Mouse (Mus musculus) heart, embryonic 14.5 days (tissue): Measurements from ENCODE around the gene Sirpa. TPM values are rescaled to one million over a fixed set of nuclear protein-coding genes. Genes with fewer than 3 reads are reported as not detected.

ENCODE experiments used
- ATAC-seq: fragments of 200-750 bp; cut with Nextera tagmentation; 2 replicates; pipeline ENCODE4 v1.8.0; 2017; ENCODE audit warnings: low read depth, moderate TSS enrichment; ENCODE audit not compliant: insufficient number of reproducible peaks, insufficient read depth, low FRiP score
- H3K27ac ChIP-seq, 2 experiments: fragments of 200-500 bp in 1 of 2; fragments of 300-500 bp in 1 of 2; sonication (generic) in 1 of 2; replicated peaks in 1 of 2; 2 replicates each; pipeline ENCODE4 v1.5.1; 2012 to 2014; ENCODE audit warnings: low read depth in 2 of 2, low read length in 2 of 2, control low read depth in 1 of 2, mild to moderate bottlenecking in 1 of 2, mixed read lengths in 1 of 2; ENCODE audit not compliant: control insufficient read depth in 1 of 2, insufficient read depth in 1 of 2
- H3K27me3 ChIP-seq: fragments of 300-500 bp; sonication (generic); 2 replicates; pipeline ENCODE4 v1.6.1; 2014; ENCODE audit warnings: mild to moderate bottlenecking, low read length, control low read depth; ENCODE audit not compliant: control insufficient read depth, insufficient read depth
- H3K36me3 ChIP-seq: fragments of 300-500 bp; sonication (generic); 2 replicates; pipeline ENCODE4 v1.6.1; 2014; ENCODE audit warnings: mild to moderate bottlenecking, control low read depth, low read length, mixed read lengths; ENCODE audit not compliant: control insufficient read depth, insufficient read depth
- H3K4me1 ChIP-seq, 2 experiments: fragments of 200-500 bp in 1 of 2; fragments of 300-500 bp in 1 of 2; sonication (generic) in 1 of 2; 2 replicates each; pipeline ENCODE4 v1.6.1; 2012 to 2014; ENCODE audit warnings: low read length in 2 of 2, control low read depth in 1 of 2, mixed read lengths in 1 of 2; ENCODE audit not compliant: control insufficient read depth in 2 of 2, insufficient read depth in 2 of 2
- H3K4me2 ChIP-seq: fragments of 300-500 bp; sonication (generic); 2 replicates; pipeline ENCODE4 v1.6.1; 2014; ENCODE audit warnings: mild to moderate bottlenecking, low read length
- H3K4me3 ChIP-seq, 2 experiments: fragments of 200-500 bp in 1 of 2; fragments of 300-500 bp in 1 of 2; sonication (generic) in 1 of 2; 2 replicates each; pipeline ENCODE4 v1.5.1; 2012 to 2014; ENCODE audit warnings: low read length in 2 of 2, mild to moderate bottlenecking in 2 of 2, control low read depth in 1 of 2, low read depth in 1 of 2, moderate library complexity in 1 of 2; ENCODE audit not compliant: control insufficient read depth in 1 of 2, insufficient read depth in 1 of 2
- H3K9ac ChIP-seq: fragments of 300-500 bp; sonication (generic); 2 replicates; pipeline ENCODE4 v1.6.1; 2014; ENCODE audit warnings: mild to moderate bottlenecking, low read length
- H3K9me3 ChIP-seq: fragments of 300-500 bp; sonication (generic); 2 replicates; pipeline ENCODE4 v1.6.1; 2016; ENCODE audit warnings: low read length, control low read depth; ENCODE audit not compliant: control insufficient read depth
- WGBS: fragments of 180-500 bp; shearing (Covaris S2); extraction: QIAGEN DNeasy Blood & Tissue Kit; methylation state at CpG from one replicate; pipeline ENCODE4 v1.1.7; 2014; 5-methylcytosine and 5-hydroxymethylcytosine counted together
- polyA plus RNA-seq: library from polyadenylated mRNA; unstranded; fragments of >200 nt; fragmentation: Nextera tagmentation; extraction: Ambion mirVana; gene quantifications from 2 replicates; pipeline ENCODE4 v1.2.1, GENCODE M21; 2014

The Sirpa gene
- polyA plus RNA-seq, 1 experiment from 2014 or later, result 19.8 TPM

DNA sequence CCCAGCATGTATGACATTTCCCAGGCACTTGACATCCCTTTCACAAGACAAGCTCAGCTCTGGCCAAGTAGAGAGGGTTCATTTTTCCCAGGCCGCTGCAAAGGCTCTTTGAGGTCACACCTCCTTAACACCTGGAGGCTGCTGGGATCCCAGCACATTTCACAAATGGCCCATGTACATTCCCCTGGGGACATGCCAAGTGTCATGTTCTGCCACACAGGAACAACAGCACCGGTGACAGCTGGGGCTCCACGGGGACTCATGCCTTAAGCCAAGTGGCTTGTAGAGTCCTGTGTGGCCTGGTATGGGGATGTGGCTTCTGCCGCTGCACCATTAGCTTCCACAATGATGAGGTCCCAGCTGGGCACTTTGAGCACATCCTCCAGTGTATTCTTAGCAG is 60.0 kb downstream of the Sirpa start:
- H3K36me3 ChIP-seq, result no peaks in the 10 kb centered on the region
- H3K27me3 ChIP-seq, result no peaks in the 10 kb centered on the region
- H3K4me2 ChIP-seq, result no peak overlapping the region
- H3K9me3 ChIP-seq, result no peaks in the 10 kb centered on the region
- H3K9ac ChIP-seq, result no peak overlapping the region
- H3K4me3 ChIP-seq, result no peak overlapping the region
- H3K4me1 ChIP-seq, result peaks cover 0 to 5% of the 10 kb centered on the region in 2 experiments; a peak in 2 of 4 replicates
- ATAC-seq, result no peak
- 37% methylated on average over 4 of the region's 4 CpGs for WGBS
- no peak overlapping the region for H3K27ac ChIP-seq

DNA sequence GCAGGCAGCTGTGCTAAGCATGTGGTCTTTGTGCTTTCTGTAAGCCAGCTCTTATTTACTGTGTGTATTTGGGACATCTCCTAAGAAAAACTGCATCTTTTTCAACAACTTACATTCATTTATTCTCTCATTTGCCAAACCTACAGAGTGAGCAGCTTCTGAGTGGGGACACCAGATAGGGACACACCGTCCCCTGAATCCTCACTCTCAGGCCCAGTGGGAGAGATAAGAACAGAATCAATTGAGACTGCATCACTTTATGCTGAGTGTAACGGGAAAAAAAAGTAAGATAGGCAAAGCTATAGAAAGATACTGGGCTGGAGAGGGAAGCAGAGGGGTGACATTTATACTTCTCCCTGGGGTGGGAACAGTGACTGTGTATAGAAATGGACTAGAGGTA is 61.0 kb downstream of the Sirpa start:
- Histone ChIP-seq H3K27me3 (no peaks in the 10 kb centered on the region), H3K4me2 (no peak overlapping the region), H3K4me1 (peaks cover 0 to 5% of the 10 kb centered on the region in 2 experiments; a peak in 2 of 4 replicates), H3K4me3 (no peak overlapping the region), H3K36me3 (no peaks in the 10 kb centered on the region), H3K9ac (no peak overlapping the region), H3K9me3 (no peaks in the 10 kb centered on the region), H3K27ac (no peak overlapping the region)
- WGBS, result 33% methylated on average over 2 of the region's 2 CpGs
- no peak for ATAC-seq

DNA sequence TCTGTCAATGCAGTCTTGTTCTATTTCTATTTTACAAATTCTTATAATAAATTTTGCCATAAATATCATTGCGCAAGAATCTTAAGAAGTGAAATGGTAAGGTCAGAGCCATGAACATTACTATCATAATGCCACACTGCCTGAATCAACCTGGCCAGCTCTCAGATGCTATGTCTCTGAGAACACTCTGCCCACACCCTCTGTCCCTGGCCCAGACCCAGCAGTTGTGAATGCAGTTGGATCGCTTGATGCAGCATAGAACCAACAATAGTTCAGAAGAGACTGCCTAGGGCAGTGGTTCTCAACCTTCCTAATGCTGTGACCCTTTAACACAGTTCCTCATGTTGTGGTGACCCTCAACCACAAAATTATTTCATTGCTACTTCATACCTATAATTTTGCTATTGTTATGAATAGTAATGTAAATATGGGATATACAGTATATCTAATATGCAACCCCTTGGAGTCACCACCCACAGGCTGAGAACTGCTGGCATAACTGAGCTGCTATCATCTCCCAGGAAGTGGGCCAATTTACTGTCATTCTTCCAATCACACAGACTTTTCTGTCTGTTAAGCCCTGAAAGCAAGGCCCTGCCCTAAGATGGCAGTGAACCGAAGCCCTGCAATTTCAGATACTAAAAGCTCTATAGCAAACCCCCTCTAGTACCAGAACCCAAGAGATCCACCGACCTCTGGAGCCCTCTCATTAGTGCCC is 61.8 kb downstream of the Sirpa start:
- Histone ChIP-seq H3K9ac (no peak overlapping the region), H3K9me3 (no peaks in the 10 kb centered on the region), H3K4me2 (no peak overlapping the region), H3K36me3 (no peaks in the 10 kb centered on the region), H3K27me3 (no peaks in the 10 kb centered on the region), H3K4me1 (peaks cover 0 to 5% of the 10 kb centered on the region in 2 experiments; a peak in 2 of 4 replicates), H3K4me3 (no peak overlapping the region), H3K27ac (no peak overlapping the region)
- 75% methylated on average over 4 of the region's 4 CpGs for WGBS
- no peak for ATAC-seq

DNA sequence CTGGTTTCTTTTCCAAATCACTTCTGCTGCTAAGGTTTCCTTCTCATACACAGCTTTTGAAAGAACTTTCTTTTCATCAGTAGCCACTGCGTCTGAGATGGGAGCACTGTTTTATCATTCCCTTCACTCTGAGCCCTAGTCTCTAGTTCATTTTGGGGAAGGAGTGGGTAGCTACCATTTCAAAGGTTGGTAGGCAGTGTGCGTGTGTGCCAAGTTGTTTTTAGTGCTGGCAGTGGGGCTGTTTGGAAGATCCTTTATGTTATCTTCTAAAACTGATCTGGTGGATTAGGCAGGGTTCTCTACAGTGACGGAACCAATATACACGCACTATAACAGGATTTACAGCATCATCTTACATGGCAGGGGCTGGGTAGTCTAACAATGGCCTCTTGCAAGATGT is 62.4 kb downstream of the Sirpa start:
- Histone ChIP-seq H3K9ac (no peak overlapping the region), H3K27ac (no peak overlapping the region), H3K4me3 (no peak overlapping the region), H3K36me3 (no peaks in the 10 kb centered on the region), H3K4me2 (no peak overlapping the region), H3K4me1 (peaks cover 0 to 5% of the 10 kb centered on the region in 2 experiments; a peak in 2 of 4 replicates), H3K27me3 (no peaks in the 10 kb centered on the region), H3K9me3 (no peaks in the 10 kb centered on the region)
- WGBS, result 85% methylated on average over 4 of the region's 4 CpGs
- no peak for ATAC-seq

DNA sequence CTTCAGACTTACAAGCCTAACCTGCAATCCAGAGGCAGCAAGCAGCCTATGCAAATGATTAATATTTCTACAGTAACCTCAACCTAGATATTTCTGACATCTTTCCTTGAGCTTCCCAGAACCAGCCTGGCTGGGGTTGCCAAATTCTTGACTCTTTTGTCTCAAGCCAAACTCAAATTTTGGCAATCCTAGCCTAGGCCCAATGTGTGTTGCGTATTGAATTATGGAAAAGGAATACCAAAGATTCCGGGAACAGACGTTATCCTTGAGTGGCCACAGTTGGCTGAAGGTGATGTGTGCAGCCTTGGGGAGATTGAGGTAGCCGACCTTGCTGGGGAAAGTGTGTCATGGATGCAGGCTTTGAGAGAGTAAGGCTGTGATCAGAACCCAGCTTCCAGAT is 66.2 kb downstream of the Sirpa start:
- 78% methylated on average over 4 of the region's 4 CpGs for WGBS
- no peak overlapping the region for H3K4me3 ChIP-seq
- H3K4me1 ChIP-seq, result no peaks in the 10 kb centered on the region
- H3K27me3 ChIP-seq, result no peaks in the 10 kb centered on the region
- ATAC-seq, result no peak
- no peaks in the 10 kb centered on the region for H3K9me3 ChIP-seq
- H3K9ac ChIP-seq, result no peak overlapping the region
- no peak overlapping the region for H3K4me2 ChIP-seq
- H3K36me3 ChIP-seq, result no peaks in the 10 kb centered on the region
- no peak overlapping the region for H3K27ac ChIP-seq

DNA sequence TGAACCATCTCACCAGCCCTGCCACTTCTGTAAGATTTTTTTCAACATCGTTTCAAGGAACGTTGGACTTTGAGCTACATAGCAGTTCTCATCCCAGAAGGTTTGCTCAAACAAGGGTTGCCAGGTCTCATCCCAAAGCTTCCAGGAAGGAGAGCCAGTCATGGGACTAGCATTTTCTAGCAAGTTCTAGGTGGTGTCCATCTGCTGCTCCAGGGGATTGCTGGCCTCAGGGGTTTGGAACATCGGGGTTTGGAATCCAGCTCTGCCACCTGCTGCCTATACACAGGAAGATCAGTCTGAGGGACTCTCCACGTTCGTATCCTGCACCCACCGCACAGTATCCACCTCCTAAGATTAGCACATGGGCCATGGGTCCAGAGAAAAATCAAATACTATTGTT is 67.4 kb downstream of the Sirpa start:
- ATAC-seq, result no peak

DNA sequence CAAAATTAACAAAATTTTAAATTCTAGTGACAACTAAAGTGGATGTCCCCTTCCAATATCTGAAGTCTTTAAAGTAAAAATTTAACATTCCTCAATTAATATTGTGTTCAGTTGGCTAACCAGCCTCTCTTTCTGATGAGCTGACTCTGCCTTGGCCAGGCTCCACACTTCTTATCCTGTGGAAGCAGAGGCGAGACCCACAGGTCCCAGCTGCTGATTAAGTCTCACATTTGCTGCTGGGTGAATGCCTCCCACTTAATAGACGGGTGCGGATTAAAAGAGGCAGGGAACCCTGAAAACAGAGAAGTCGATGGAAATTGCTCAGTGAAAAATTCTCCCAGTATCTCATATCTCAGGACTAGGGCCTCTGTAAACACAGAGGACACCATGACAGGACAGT is 69.8 kb downstream of the Sirpa start:
- Histone ChIP-seq H3K4me1 (no peaks in the 10 kb centered on the region), H3K4me3 (no peak overlapping the region), H3K4me2 (no peak overlapping the region), H3K9me3 (no peaks in the 10 kb centered on the region), H3K36me3 (no peaks in the 10 kb centered on the region), H3K27me3 (no peaks in the 10 kb centered on the region), H3K9ac (no peak overlapping the region), H3K27ac (no peak overlapping the region)
- no peak for ATAC-seq
- 50% methylated on average over 4 of the region's 4 CpGs for WGBS

More for the DNA sequence above, 67.4 kb downstream of the Sirpa start:
- 50% methylated on average over 6 of the region's 6 CpGs for WGBS
- no peak overlapping the region for H3K4me3 ChIP-seq
- no peak overlapping the region for H3K27ac ChIP-seq
- no peak overlapping the region for H3K4me2 ChIP-seq
- no peaks in the 10 kb centered on the region for H3K9me3 ChIP-seq
- H3K9ac ChIP-seq, result no peak overlapping the region
- no peaks in the 10 kb centered on the region for H3K27me3 ChIP-seq
- H3K4me1 ChIP-seq, result no peaks in the 10 kb centered on the region
- H3K36me3 ChIP-seq, result no peaks in the 10 kb centered on the region

DNA sequence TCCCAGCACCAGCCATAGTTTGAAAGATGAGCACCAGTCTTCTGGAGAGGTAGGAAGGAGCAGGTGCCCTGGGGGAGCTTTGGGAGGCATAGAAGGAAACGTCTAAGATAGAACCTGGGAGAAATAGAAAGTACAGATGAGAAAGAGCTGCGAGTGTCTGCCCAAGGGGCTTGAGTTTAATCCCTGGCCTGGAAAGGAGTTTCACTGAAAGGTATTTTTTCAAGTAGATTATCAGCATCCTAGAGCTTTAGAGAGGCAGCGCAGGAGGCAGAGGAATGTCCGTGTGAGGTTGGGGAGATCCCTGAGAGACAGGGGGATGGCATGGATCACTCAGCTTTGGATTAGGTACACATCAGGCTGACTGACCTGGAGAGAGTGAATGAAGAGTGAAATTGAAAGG is 79.3 kb downstream of the Sirpa start:
- no peak for ATAC-seq
- WGBS, result 54% methylated on average over 4 of the region's 4 CpGs

More for the DNA sequence above, 79.3 kb downstream of the Sirpa start:
- no peak overlapping the region for H3K9ac ChIP-seq
- H3K9me3 ChIP-seq, result no peaks in the 10 kb centered on the region
- H3K4me3 ChIP-seq, result no peak overlapping the region
- H3K4me1 ChIP-seq, result no peaks in the 10 kb centered on the region
- H3K27ac ChIP-seq, result no peak overlapping the region
- 0 out of 2 replicates have a peak, but pooled peaks cover under 1% of the 10 kb centered on the region for H3K27me3 ChIP-seq
- H3K36me3 ChIP-seq, result no peaks in the 10 kb centered on the region
- H3K4me2 ChIP-seq, result no peak overlapping the region
